Mouse (Mus musculus) neural tube, embryonic 13.5 days (tissue): Measurements from ENCODE around the gene Ssu2. TPM values are rescaled to one million over a fixed set of nuclear protein-coding genes. Genes with fewer than 3 reads are reported as not detected.

Source experiments
- ATAC-seq: fragments of 200-750 bp; cut with Nextera tagmentation; 2 replicates; pipeline ENCODE4 v1.8.0; 2017; ENCODE audit warnings: low read depth, mild to moderate bottlenecking, moderate TSS enrichment, moderate library complexity
- H3K27ac ChIP-seq: fragments of 300-500 bp; sonication (generic); replicated peaks from 2 replicates; pipeline ENCODE4 v1.5.1; 2015; ENCODE audit warnings: moderate library complexity, mild to moderate bottlenecking, inconsistent platforms
- H3K27me3 ChIP-seq: fragments of 300-500 bp; sonication (generic); 2 replicates; pipeline ENCODE4 v1.6.1; 2015; ENCODE audit warnings: mild to moderate bottlenecking, inconsistent platforms
- H3K36me3 ChIP-seq: fragments of 300-500 bp; sonication (generic); 2 replicates; pipeline ENCODE4 v1.6.1; 2015; ENCODE audit warnings: mild to moderate bottlenecking, inconsistent platforms
- H3K4me1 ChIP-seq: fragments of 300-500 bp; sonication (generic); replicated peaks from 2 replicates; pipeline ENCODE4 v1.6.1; 2015; ENCODE audit warnings: inconsistent platforms
- H3K4me2 ChIP-seq: fragments of 300-500 bp; sonication (generic); 2 replicates; pipeline ENCODE4 v1.6.1; 2015; ENCODE audit warnings: inconsistent platforms, mild to moderate bottlenecking, moderate library complexity
- H3K4me3 ChIP-seq: fragments of 300-500 bp; sonication (generic); 2 replicates; pipeline ENCODE4 v1.5.1; 2015; ENCODE audit warnings: mild to moderate bottlenecking, inconsistent platforms
- H3K9ac ChIP-seq: fragments of 300-500 bp; sonication (generic); 2 replicates; pipeline ENCODE4 v1.6.1; 2015; ENCODE audit warnings: moderate library complexity, mild to moderate bottlenecking, inconsistent platforms
- H3K9me3 ChIP-seq: fragments of 300-500 bp; sonication (generic); 2 replicates; pipeline ENCODE4 v1.6.1; 2016; ENCODE audit warnings: inconsistent platforms
- WGBS: fragments of 180-500 bp; shearing (Covaris S2); methylation state at CpG from one replicate; pipeline ENCODE4 v1.1.7; 2015; 5-methylcytosine and 5-hydroxymethylcytosine counted together
- polyA plus RNA-seq: library from polyadenylated mRNA; unstranded; fragments of >200 nt; fragmentation: Nextera tagmentation; extraction: Ambion mirVana; gene quantifications from 2 replicates; pipeline ENCODE4 v1.2.1, GENCODE M21; 2015

Ssu2 gene
- polyA plus RNA-seq, result 0.90 and 1.1 TPM in 2 replicates

DNA sequence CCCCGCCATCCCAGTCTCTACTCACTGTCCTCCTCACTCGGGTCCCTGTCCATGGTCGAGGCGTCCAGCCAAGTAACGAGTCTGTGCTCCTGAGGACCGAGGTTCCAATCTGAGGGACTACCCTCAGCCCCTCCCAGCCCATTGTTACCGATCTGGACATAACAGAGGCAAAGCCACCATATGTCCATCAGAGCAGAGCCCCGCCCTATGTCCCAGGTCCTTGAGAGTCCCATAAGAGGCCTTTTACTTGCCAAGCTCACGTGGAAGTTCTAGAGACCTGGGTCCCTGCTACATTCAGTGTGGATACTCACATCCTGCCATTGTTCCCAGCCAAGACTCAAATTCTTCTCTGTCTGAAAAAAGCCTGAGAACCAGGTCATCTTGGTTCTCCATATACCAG, at the start of gene Ssu2:
Ssu2 (minus strand) TSS at position 77 of the 400 bp plus-strand sequence.
- Histone ChIP-seq H3K36me3 (no peaks in the 10 kb centered on the region), H3K4me3 (no peak within 1 kb of the TSS), H3K4me2 (no peak within 1 kb of the TSS), H3K27ac (no peak within 1 kb of the TSS), H3K9me3 (no peaks in the 10 kb centered on the region), H3K27me3 (no peaks in the 10 kb centered on the region), H3K9ac (no peak within 1 kb of the TSS), H3K4me1 (peaks cover 4% of the 10 kb centered on the region; the same call in 1 of the 2 replicates)
- WGBS, result 84% methylated on average over 9 of the region's 9 CpGs
- no peak for ATAC-seq

DNA sequence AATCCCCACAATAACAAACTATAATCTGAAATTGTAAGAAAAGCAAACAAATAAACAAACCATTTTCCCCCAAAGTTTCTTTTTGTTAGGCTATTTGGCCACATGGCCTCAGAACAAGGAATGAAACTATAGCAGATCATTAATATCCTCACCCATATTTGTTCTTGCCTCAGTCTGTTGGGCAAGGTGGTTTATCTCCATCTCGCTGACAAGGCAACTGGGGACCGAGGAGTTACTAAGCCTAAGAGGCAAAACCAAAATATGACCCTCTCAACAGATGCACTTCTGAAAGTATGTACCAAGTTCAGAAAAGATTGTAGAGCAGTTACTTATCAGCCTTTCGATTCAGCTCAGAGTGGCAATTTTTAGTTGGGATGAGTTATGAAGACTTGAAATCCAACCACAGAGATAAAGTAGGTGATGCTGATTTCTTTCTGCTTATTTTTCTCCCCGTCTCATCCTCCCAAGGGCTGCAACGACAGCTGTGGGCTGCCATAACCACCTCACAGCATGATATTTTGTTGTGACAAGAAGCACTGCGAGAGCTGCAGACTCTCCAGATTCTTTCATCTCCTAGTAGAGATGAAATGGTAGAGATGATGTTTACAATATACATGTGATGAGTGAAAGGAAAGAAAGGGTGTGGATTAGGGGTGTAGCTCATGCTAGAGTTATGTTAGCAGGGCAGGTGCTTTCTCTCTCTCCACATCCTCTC, 38.4 kb upstream of the Ssu2 start:
- H3K4me2 ChIP-seq, result no peak overlapping the region
- H3K27me3 ChIP-seq, result no peaks in the 10 kb centered on the region
- WGBS, result 75% methylated on average over 6 of the region's 6 CpGs
- no peak overlapping the region for H3K9ac ChIP-seq
- no peaks in the 10 kb centered on the region for H3K4me1 ChIP-seq
- no peak for ATAC-seq
- no peaks in the 10 kb centered on the region for H3K36me3 ChIP-seq
- no peak overlapping the region for H3K27ac ChIP-seq
- H3K9me3 ChIP-seq, result peaks cover 6% of the 10 kb centered on the region; the same call in 1 of the 2 replicates
- no peak overlapping the region for H3K4me3 ChIP-seq

DNA sequence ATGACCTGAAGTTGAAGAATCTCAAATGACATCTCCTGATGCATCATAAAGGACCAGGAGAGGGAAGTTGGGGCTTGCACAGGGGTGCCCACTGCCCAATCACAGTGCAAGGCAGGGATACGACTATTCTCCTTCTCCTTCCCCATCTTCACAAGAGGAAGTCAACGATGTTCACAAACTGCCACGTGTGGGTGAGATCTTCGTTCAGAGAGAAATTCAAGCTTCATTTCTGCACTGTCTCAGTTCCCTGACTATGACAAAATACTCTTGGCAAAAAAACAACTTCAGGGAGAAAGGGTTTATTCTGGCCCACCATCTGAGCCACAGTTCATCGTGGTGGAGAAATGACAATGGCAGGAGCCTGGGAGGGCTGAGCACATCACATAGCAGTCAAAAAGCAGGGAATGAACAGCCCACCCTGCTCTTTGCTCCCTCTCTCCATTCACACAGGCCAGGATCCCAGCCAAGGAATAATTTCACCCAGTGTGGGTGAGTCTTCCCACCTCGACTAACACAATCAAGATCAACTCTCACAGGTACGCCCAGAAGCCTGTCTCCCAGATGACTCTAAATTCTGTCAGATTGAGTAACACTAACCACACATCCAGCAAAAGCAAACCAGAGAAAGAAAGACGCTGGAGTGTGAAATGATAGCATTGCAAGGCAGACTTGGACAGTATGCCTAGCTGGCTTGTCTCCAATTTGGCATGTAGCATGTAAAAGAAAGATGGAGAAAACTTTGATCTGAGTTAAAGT, 36.1 kb upstream of the Ssu2 start:
- no peak overlapping the region for H3K4me3 ChIP-seq
- H3K4me1 ChIP-seq, result no peaks in the 10 kb centered on the region
- no peak for ATAC-seq
- H3K9ac ChIP-seq, result no peak overlapping the region
- no peak overlapping the region for H3K27ac ChIP-seq
- no peaks in the 10 kb centered on the region for H3K27me3 ChIP-seq
- H3K36me3 ChIP-seq, result no peaks in the 10 kb centered on the region
- no peak overlapping the region for H3K4me2 ChIP-seq
- peaks cover 6% of the 10 kb centered on the region; the same call in 1 of the 2 replicates for H3K9me3 ChIP-seq
- 88% methylated on average over 8 of the region's 8 CpGs for WGBS

DNA sequence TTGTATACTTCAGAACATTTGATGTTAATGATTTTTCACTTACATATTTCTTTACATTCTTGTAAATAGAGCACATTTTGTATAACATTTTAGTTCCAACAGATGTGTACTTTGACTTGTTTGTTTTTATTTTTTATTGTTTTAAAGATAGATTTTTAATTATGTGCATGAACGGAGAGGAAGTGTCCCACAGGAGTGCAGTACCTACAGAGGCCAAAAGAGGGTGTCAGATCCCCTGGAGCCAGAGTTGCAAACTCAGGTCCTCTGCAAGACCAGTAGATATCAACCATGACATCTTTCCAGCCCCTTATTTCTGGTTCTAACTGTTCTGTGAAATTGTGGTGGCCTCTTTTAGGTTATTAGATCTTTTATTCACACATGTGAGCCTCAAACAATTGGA, 33.1 kb upstream of the Ssu2 start:
- no peak overlapping the region for H3K9ac ChIP-seq
- H3K27ac ChIP-seq, result no peak overlapping the region
- peaks cover 6% of the 10 kb centered on the region; the same call in 1 of the 2 replicates for H3K9me3 ChIP-seq
- no peak overlapping the region for H3K4me2 ChIP-seq
- no peak overlapping the region for H3K4me3 ChIP-seq
- no peaks in the 10 kb centered on the region for H3K36me3 ChIP-seq
- no peak for ATAC-seq
- no peaks in the 10 kb centered on the region for H3K27me3 ChIP-seq
- WGBS, result 97% methylated on average over 1 of the region's 1 CpGs
- H3K4me1 ChIP-seq, result no peaks in the 10 kb centered on the region

DNA sequence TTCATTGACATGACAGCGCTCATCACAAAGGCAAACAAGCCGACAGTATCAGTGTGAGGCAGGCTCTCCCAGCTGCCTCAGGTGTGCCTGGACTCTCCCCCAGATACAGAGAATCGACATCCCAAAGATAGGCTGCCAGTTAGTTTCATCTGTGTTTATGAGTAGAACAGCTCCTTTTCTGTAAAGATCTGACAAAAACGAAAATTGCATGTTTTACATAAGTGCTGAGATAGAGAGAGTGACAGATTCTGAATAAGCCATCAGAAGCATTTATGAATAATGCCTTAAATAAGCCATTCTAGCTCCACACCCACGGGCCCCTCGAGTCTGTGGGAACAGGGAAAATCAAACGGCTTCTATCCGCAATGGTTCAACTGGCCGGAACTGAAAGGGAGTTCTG, 31.5 kb upstream of the Ssu2 start:
- H3K4me3 ChIP-seq, result no peak overlapping the region
- no peak overlapping the region for H3K4me2 ChIP-seq
- WGBS, result 88% methylated on average over 9 of the region's 9 CpGs
- no peaks in the 10 kb centered on the region for H3K4me1 ChIP-seq
- no peaks in the 10 kb centered on the region for H3K36me3 ChIP-seq
- H3K9ac ChIP-seq, result no peak overlapping the region
- no peak for ATAC-seq
- peaks cover 6% of the 10 kb centered on the region; the same call in 1 of the 2 replicates for H3K9me3 ChIP-seq
- H3K27me3 ChIP-seq, result no peaks in the 10 kb centered on the region
- H3K27ac ChIP-seq, result no peak overlapping the region

DNA sequence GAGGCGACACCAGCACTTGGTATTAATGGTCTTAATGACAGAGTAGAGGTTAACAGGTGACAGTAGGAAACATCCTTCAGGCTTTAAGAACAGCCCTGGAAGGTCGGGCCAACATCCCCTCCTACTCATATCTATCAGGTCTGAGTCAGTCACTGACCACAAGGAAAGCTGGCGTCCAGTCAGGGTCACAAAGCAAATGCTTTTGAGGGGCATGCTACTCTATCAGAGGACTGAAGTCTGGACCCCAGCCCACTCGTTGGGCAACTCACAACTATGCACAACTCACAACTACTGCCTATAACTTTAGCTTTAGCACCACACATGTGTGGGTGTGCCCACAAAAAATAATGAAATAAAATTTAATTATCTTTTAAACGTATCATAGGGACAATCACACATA, 16.3 kb upstream of the Ssu2 start:
- ATAC-seq, result no peak
- Histone ChIP-seq H3K9me3 (no peaks in the 10 kb centered on the region), H3K27ac (no peak overlapping the region), H3K27me3 (no peaks in the 10 kb centered on the region), H3K4me3 (no peak overlapping the region), H3K9ac (no peak overlapping the region), H3K4me1 (no peaks in the 10 kb centered on the region), H3K36me3 (no peaks in the 10 kb centered on the region), H3K4me2 (no peak overlapping the region)
- WGBS, result 88% methylated on average over 5 of the region's 5 CpGs

DNA sequence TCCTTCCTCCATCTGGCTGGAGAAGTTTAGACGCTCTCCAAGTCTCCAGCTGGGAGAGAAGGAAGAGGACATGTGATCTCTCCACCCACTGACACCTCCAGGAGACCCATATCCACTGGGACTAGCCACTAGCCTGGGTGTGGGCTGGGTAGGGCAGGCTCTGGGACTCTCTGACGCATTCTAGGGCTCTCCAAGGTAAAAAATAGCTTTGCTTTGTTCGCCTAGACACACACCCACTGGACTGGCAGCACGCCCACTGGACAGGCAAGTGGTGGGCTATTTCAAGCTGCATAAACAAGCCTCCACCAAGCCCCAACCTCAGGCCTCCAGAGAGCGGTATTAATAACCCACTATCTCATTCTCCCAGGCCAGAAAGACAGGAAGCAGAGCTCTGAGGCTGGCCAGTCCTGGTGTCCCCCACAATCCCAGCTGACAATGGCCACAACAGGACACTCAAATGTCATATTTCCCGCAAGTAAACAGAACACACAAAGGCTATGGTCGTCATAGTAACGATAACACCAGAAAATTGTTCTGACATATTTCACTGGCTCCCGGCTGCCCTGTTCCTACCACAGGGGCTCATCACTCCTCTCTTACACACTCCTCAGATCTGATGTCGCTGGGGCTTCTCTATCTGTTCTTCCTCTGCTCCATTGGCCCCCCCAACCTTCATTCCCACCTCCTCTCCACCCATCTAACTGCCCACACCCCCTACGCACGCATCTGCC, 14.3 kb upstream of the Ssu2 start:
- Histone ChIP-seq H3K27ac (no peak overlapping the region), H3K27me3 (no peaks in the 10 kb centered on the region), H3K4me2 (no peak overlapping the region), H3K4me3 (no peak overlapping the region), H3K4me1 (no peaks in the 10 kb centered on the region), H3K9ac (no peak overlapping the region), H3K36me3 (no peaks in the 10 kb centered on the region), H3K9me3 (no peaks in the 10 kb centered on the region)
- WGBS, result 80% methylated on average over 12 of the region's 12 CpGs
- peak; percentile 32 for ATAC-seq

DNA sequence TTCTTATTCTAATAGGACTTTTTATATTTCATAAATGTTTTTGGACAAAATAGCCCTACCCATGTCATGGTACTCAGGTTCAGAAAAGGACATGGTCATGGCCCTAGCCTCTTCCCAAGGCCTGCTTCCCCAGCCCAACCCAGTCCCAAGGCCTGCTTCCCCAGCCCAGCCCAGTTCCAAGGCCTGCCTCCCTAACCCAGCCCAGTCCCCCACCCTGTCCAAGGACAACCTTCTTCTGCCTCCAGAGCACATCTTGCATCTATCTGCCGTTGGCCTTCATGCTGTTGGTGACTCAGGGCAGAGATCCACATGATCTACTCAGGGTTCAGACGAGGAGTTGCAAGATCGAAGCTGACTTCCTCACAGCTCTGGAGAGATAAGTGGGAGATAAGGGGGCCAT, 9.5 kb upstream of the Ssu2 start:
- Histone ChIP-seq H3K9ac (no peak overlapping the region), H3K9me3 (no peaks in the 10 kb centered on the region), H3K27ac (no peak overlapping the region), H3K27me3 (no peaks in the 10 kb centered on the region), H3K4me3 (no peak overlapping the region), H3K36me3 (no peaks in the 10 kb centered on the region), H3K4me2 (no peak overlapping the region), H3K4me1 (no peaks in the 10 kb centered on the region)
- 89% methylated on average over 3 of the region's 3 CpGs for WGBS
- no peak for ATAC-seq

DNA sequence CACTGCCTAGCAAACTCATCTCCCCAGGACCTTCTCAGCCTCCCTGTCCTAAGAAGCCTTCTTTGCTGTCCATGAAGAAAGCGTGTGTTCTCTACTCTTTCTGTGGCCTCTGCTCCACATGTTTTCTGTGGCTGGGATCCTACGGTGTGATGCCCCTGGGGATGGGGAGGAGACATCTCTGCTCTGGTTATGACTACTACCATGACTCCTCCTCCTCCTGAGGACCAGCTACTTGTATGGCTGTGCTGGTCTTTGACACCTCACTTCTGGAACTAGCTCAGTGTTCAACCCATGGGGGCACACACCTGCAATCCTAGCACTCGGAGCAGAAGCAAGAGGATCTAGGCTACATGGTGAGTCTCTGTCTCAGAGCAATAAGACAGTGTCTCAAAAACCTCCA, 8.5 kb upstream of the Ssu2 start:
- no peaks in the 10 kb centered on the region for H3K27me3 ChIP-seq
- no peaks in the 10 kb centered on the region for H3K9me3 ChIP-seq
- H3K36me3 ChIP-seq, result no peaks in the 10 kb centered on the region
- ATAC-seq, result no peak
- no peak overlapping the region for H3K4me3 ChIP-seq
- no peak overlapping the region for H3K27ac ChIP-seq
- 85% methylated on average over 3 of the region's 3 CpGs for WGBS
- H3K4me1 ChIP-seq, result no peaks in the 10 kb centered on the region
- no peak overlapping the region for H3K9ac ChIP-seq
- no peak overlapping the region for H3K4me2 ChIP-seq

DNA sequence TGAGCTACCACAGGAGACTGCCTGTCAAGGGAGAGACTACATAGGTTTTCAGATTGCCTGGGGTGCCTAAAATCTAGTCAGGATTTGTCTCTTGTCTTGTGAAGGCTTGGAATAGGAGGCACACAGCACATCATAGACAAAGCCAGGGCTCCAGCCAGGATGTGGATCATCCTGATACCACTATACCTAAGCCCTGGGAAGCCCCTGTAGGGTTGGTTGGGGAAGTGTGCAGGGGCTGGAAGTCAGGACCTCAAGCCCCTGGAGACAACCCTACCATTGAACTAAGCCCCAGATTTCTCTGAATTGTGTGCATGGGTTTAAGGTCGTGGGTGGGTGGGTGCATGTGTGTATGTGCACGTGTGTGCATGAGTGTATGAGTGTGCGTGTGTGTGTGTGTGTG, 562 bp upstream of the Ssu2 start:
- 82% methylated on average over 3 of the region's 3 CpGs for WGBS
- Histone ChIP-seq H3K27me3 (no peaks in the 10 kb centered on the region), H3K27ac (no peak overlapping the region), H3K4me1 (no peaks in the 10 kb centered on the region; the same call in 1 of the 2 replicates), H3K9ac (no peak overlapping the region), H3K36me3 (no peaks in the 10 kb centered on the region), H3K4me3 (no peak overlapping the region), H3K4me2 (no peak overlapping the region), H3K9me3 (no peaks in the 10 kb centered on the region)
- no peak for ATAC-seq

DNA sequence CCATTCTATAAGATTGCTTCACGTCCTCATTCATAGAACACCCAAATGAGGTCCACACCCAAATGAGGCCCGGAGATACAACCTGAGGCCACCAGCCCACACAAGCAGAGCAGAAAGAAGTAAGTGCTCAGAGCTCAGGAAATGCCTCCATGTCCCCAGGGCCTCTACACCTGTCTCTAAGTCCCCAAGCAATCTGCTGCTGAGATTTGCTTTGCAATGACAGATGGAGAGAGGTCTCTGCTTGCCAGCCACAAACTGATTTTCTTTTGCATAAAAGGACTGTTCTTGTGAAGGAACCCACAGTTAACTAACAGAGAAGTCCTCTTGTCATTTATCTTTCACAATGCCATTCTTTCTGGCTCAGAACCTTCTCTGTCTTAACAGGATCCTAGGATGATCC, 1.6 kb downstream of the Ssu2 start:
- no peak overlapping the region for H3K4me2 ChIP-seq
- WGBS, result 59% methylated on average over 2 of the region's 2 CpGs
- H3K9me3 ChIP-seq, result no peaks in the 10 kb centered on the region
- H3K9ac ChIP-seq, result no peak overlapping the region
- H3K4me1 ChIP-seq, result peaks cover 5% of the 10 kb centered on the region; the same call in 1 of the 2 replicates
- ATAC-seq, result no peak
- H3K27me3 ChIP-seq, result no peaks in the 10 kb centered on the region
- H3K4me3 ChIP-seq, result no peak overlapping the region
- no peaks in the 10 kb centered on the region for H3K36me3 ChIP-seq
- H3K27ac ChIP-seq, result no peak overlapping the region
